Mouse (Mus musculus) A20 (cell line): ENCODE measurements around the gene Cct7.

ENCODE experiments used
- DNase-seq: peaks from one replicate; pipeline ENCODE4 v3.0.0-alpha.2; 2011; ENCODE audit warnings: low read depth, low spot score

Gene Cct7

DNA sequence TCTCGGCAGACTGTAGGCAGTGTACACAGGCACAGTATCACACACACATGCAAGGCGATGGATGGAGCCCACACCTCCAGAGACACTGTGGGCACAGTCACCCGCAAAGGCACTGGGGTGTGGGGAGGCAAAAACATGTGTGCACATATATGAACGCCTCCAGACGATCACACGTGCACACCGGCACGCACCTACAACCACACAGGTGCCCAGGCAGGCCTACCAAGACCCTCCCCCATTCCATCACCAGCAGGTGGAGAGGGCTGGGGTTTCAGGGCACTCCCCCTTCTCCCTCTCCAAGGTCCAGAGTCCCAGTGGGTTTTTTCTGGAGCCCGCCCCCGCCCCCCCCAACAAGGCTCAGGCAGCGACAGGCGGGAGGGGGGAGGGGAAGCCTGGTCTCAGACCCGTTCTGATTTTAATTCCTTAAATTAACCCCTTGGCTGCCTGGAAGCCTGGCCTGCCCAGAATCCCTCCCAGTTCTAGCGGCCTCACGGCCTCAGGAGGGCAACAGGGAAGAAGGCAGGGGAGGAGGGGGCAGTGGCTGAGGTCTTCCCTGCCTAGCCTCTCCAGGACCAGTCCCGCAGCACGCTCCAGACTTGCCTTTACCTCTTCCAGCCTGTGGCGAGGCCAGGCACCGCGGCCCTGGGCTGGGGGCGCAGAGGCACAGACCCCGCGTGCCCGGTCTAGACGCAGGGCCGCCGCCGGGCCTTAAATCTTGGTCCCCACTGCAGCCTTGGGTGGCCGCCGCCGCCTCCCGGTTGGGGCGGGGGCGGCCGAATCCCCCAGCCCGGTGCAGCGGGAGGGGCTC is 51.0 kb downstream of the Cct7 start:
- DNase-seq, result no peak

DNA sequence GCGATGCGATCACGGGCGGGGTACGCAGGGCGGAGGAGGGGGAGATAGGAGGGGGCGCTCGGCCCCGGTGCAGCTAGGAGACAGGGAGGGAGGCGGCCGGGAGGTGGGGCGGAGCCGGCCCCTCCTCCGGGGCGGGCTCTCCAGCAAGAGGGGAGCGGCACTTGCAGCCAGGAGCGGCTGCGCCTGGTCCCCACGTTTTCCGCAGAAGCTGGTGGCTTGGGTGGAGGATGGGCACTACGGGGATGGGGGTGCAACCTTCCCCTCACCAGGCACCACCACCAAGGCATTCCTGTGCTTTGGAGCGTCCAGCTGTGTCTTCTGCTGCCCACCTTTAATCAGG is 51.6 kb downstream of the Cct7 start, which contains the start of gene Fbxo41:
Gene Fbxo41, minus strand, starts transcription at position 84 of the 340 bp plus-strand sequence.
- DNase-seq, result no peak

DNA sequence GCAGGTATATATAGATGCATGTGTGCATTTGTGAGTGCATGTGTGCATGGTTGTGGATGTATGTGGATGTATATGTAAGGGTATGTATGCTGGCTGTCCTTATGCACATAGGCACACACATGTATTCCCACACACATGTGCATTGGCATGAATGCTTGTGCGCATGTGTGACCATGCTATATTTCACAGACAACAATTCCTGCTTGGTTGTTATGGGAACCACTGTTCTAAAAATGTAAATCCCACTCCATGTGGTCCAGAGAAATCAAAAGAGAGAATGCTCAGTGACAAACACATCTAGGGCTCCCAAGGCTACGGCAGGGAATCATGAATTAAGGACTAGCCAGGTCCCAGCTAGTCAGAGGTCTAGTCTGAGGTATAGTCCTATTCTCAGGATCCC is 53.6 kb downstream of the Cct7 start:
- DNase-seq, result no peak

DNA sequence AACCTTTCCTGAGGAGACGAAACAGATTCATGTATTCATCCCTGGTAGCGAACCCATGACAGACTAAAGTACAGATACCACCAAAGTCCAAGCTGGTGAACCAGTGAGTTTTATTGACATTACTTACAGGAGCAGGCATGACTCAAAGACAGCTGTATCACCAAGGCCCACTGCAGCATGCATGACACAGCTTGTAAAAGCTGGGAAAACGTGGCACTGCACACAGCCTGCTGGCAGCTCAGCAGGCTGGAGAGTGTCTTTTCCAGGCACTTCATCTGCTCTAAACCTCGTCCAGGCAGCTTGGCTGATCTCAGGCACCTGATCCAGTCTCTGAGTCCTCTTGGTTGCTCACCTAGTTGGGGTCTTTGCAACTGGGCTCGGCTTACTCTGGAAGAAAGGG is 57.3 kb downstream of the Cct7 start:
- DNase-seq, result no peak

DNA sequence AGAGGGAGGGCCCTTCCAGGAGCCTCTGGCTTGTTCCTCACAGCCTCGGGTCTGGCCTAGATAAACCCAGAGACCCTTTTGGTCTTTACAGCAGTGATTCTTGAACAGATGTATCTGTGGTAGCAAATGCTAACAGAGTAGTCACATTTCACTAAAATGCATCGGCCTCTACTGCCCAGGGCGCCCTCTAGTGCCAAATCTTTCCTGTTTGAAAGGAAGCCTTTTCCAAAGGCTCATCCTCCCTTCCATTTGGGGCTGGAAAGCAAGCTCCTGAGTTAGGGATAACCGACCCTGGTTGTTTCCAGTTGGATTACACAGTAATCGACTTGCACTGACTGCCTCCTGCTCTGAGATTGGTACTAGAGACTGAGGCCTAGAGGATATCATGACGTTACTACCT is 59.2 kb downstream of the Cct7 start:
- DNase-seq, result no peak

DNA sequence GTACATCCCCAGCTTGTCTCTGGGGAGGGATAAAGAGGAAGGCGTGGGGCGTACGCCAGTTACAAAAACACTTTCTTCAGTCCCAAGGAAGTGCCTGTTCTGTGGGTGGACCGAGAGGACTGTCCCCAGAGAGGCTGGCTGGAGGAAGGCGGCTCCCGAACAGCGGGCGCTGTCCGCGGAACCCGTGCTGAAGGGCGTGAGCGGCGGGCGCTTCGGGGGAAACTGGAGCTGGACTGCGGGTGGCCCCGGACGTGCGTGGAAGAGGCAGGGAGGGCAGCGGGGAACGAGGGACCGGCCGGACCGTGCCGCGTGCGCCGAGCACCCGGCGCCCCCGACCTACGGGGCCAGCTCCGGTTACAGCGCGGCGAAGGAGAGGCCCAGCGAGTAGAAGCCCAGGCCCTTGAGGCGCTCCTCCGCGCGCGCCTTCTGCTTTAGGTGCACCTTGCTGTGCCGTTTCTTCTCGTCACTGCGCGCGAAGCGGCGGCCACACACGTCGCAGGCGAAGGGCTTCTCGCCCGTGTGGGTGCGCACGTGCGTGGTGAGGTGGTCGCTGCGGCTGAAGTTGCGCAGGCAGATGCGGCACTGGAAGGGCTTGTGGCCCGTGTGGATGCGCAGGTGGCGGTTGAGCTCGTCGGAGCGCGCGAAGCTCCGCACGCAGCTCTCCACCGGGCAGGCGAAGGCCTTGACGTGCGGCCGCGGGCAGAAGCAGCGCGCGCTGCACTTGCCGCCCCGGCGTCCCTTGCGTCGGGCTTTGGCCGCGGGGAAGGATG is 60.2 kb downstream of the Cct7 start:
- no peak for DNase-seq

DNA sequence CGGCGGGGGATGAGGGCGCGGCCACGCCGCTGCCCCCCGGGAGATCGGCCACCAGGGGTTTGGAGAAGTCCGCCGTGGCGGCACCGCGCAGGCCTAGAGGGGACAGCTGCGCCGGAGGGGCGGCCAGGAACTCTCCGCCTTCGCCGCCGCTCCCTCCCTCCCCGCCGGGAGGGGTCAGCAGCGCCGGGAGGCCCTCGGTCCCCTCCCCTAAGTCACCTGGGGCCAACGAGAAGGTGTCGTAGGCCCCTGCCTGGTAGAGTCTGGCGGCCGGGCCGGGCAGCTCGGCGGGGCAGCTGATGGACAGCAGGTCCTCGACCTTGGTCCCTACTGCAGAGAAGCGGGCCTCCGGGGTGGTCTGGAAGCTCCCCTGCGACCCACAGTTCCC is 60.7 kb downstream of the Cct7 start:
- DNase-seq, result no peak

DNA sequence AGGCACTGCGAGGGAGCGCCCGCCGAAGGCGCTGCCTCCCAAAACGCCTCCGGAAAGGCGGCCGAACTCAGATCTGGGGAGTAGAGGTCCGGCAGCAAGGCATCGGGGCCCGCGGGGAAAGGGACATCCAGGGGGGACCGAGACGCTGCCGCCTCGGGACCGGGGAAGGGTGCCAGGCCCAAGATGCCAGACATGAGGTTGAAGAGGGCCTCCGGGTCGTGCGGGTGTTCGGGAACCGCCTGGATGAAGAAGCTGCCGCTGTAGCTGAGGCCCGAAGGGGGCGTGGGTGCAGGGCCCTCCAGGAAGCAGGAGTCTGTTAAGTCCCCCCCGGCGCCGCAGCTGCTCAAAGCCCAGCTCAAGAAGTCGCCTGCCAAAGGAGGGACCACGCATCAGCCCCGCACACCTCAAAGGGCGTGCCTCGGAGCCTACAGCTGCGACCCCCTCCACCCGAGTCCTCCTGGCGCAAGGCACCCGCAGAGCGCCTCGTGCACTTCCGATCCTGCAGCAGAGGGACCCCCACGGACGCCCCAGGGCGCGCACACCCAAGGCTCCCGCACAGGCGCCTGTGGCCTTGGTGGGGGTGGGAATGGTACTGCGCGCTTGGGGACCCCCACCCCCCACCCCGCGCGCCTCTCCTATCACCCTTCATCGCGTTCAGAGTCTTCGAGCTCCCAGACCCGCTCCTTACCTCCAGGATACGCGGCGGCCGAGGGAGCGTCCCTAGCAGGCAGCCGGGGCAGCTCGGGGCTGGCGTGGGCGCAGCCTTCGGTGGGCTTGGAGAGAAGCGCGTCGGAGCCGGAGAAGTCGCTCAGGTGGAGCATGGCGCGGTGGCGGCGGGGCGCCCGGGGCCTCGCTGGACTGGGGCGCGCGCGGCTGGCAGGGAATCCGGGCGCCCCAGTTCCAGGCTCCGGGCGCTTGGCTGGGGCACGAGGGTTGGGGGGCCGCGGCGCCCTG is 61.5 kb downstream of the Cct7 start:
- DNase-seq, result no peak

DNA sequence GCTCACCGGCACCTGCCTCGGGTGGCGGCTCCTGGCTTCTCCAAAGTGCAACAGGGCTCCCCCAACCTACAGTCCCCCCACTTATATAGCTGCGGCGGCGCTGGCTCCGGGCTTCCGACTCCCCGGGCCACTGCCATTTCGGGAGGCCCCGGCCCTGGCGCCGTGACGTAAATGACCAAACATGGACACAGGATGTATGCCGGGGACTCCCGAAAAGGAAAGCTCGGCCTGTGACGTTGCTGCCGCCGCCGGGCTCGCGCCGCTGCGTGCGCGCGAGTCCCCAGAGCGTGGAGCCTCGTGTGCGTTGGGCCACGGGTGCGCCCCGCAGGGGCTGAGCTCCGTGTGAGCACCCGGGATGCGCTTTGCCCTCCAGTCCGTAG is 62.2 kb downstream of the Cct7 start, which contains the start of gene Egr4:
Gene Egr4, minus strand, starts transcription at position 59 of the 380 bp plus-strand sequence.
- no peak for DNase-seq

DNA sequence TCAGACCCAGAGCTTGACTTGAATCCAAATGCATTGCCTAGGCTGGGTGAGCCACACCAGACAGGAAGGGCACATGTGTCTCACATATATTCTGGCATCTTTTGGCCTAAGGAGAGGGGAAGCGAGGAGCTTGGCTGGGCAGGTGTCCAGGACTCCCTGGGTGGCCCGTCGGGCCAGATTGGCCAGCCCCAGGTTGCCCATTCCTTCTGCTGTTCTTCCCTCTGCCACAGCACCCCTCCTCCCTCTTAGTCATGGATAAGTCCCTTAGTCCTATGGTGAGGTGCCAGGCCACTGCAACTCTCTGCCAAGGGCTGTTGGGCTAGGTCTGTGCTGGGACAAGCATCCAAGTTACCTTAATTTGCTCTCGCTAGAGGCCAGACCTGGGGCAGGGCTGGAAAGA is 64.6 kb downstream of the Cct7 start:
- no peak for DNase-seq
